Mouse (Mus musculus): Measurements from ENCODE around the gene Alg9. TPM values are rescaled to one million over a fixed set of nuclear protein-coding genes. Genes with fewer than 3 reads are reported as not detected.

Gene Alg9
- total RNA-seq, 2 experiments from 2014 or later: 24.7 to 30.8 TPM

DNA sequence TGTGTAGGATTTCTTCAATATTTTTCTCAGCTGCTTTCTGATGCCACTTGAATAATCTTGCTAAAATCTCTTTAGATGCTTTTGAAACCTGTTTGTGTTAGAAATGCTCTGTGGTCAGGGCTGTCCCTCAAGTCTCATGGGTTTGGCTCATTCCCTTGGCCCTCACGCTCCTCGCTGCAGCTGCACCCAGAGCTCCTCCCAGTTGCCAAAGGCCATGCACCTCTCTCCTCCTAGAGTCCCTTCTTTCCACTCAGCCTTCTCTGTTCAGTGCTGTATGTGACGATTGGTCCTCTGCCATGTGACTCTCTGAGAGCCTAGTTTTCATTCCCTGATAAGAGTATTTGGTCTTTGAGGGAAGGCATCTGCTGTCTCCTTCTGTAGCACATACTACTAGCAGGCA is 102.6 kb downstream of the Alg9 start:
- ATAC-seq (replicated peaks; ENCODE audit: poor library complexity): no peak

DNA sequence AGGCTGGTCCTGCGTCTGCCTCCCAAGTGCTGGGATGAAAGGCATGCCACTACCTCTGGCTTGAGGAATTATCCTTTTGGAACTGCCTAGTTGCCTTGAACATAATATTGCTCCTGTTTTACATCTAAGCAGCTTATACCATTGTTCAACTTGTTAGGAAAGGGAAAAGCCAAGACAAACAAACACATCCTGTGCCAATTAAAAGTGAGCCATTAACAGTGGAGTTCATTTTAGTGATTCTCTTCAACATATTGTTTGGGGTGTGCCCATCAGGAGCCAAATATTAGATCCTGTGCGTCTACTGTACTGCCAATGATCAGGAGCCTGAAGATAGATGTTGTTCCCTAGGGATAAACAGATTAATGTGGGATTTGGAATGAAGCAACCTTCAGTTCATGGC is 107.4 kb downstream of the Alg9 start:
- no peak for ATAC-seq (replicated peaks; ENCODE audit: poor library complexity)

DNA sequence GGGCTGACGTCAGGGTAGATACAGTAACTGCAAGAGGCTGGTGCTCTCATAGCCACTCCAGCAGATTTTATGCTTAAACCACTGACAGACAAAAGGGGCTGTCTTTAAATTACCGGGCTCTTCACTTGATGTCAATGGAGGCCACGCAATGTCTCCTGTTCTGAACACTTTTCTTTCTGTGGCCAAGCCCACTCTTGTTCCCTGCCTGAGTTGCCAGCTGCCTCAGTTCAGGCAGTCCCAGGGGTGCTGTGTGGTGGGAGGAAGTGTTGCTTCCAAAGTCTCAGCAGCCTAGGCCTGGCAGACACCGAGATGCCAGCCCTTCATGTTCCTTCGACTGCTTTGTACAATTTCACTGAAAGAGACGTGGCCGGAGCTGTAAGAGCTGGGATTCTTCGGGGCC is 109.3 kb downstream of the Alg9 start:
- ATAC-seq (replicated peaks; ENCODE audit: poor library complexity): no peak

DNA sequence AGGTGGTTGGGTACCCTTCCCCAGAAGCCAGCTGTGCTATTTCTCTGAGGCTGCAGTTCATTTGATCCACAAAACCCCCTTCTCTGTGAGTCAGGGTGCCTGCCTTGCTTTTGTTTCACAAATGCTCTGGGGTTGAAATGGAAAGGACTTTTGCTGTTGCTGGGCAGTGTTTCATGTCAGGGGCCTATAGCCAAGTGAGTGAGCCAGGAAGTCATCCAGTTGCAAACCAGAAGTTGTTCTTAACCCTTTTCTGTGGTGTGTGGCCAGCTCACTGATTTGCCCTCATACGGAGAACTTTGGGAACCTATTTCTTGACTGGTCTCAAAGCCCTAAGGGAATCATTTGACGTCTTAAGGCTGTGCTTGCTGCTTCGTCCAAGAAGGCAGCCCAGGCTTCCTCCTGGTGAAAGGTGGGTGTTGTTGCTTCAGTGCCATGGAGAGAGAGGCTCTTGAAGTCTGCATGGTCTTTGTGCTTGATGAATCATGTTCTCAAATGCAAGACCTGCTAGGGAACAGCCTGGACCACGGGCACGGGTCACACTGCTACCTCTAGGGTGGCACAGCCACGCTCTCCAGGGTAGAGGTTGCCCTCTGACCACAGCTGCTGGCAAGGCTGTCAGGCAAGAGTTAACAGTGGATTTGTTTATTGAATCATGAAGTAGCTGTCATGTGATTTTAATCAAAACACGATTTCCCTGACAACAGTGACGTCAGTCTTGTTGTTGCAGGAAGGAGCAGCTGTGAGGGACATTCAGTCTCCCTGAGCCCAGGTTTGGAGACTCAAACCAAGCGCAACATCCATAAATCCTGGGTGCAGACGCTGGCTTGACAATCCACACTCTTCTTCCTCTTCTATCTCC is 110.2 kb downstream of the Alg9 start:
- no peak for ATAC-seq (replicated peaks; ENCODE audit: poor library complexity)

DNA sequence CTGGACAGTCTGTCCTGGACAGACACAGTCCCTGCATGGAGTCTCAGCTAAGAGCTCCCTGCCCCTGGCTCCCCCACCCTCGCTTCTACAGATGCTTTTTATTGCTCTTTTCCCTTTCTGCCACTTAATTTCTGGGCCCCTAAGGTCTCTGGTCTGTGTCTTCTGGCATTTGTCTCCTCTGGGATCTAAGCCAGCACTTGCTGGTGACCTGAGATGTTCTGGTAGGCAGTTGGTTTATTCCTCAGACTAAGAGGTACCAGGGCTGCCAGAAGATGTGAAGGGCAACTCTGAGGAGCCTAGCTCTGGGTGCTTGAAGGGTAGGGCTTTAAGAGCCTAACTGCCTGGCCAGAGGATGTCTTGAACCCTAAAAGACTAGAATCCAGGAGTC is 110.8 kb downstream of the Alg9 start:
- no peak for ATAC-seq (replicated peaks; ENCODE audit: poor library complexity)

DNA sequence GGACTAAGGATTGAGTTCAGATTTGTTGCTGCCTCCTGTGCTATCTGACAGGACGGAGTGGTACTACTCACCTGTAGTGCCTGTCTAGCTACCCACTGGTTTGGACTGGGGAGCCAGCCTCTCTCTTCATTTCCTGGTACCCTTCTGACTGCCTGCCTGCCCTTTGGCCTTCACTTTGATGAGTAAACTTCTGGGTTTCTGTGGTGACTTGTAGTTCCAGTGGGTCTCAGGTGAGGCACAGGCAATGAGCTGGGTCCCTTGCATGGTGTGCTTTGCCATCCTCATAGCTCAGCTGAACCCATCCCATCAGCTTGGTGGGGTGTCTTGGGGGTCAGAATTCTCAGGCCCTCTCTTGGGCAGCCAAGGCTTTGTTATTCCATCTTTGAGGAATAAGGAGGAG is 112.1 kb downstream of the Alg9 start:
- ATAC-seq (replicated peaks; ENCODE audit: poor library complexity): no peak

DNA sequence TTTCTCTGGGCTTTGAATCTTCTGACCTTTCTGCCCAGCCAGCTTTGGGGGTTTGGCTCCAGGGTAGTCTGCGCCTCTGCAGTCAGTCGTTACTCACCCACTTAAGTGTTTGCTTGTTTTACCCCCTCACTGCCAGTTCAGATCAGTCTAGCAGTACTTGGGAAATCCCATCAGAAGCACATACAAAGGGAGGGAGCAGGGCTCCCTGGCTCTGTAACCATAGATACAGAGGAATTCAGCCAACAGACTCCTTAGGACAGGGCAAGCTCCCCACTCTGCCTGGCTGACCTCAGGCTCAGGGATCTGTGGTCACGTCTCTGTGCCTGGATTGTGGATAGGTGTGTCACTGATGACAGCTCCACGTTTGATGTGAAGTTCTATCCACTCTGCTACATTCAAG is 112.5 kb downstream of the Alg9 start:
- ATAC-seq (replicated peaks; ENCODE audit: poor library complexity): no peak

DNA sequence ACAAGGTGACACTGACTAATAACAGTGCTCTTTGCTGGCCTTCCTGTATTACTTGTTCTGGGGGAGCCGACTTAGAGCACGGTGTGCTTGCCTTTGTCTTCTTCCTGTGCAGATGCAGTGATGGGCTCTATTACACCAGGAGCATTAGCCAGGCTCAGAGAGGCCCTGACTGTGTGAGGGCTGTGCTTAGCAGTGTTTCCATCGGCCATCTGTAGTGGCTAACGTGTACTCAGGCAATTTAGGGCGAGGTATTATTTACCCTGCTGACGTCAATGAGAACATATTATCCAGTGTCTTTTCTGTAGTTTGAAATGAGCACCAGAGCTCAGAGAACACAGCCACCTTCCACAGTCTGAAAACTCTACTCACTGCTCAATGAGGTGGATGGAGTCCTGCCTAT is 114.4 kb downstream of the Alg9 start:
- ATAC-seq (replicated peaks; ENCODE audit: poor library complexity): no peak

DNA sequence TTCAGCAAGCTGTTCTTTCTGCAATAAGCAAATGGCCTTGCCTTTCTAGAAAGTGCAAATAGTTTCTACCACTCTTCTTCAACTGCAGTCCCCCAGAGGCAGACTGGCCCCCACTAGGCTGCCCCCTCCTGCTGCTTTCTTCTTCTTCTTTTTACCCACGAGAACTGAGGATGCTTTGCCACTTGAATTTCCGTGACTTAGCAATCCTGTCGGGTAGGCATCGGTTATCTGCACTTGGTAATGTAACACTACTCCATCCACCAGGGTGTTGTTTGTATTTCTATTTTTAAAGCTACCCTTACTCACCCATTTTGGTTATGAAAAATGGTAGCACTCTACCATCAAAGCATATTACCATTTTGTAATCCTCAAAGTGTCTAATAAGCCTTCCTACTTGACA is 115.1 kb downstream of the Alg9 start:
- no peak for ATAC-seq (replicated peaks; ENCODE audit: poor library complexity)

DNA sequence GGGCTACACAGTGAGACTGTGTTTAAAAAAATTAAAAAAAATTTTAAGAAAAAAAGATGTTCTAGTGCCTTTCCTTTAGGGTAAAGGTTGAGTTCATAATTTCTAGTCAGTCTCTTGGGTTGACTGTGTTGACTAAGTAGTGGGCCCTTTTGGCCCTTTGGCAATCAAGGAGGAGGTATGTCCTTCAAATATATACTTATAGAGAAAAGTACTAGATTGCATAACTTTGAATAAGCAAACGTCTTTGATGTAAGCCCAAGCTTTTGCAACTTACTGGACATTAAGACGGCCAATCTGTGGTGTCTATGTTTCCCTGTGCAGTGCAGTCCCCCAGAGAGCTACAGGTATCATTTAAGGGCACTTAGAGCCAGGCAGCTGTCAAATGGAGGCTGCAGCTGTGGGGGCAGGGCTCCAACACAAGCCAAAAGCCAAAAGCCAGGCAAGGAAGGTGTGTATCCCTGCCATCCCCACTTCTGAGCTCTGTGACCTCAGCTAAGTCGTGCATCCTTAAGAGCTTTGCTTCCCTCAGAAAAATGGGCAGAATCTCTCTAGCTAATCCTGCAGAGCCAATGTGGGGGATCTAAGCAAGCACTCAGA is 115.8 kb downstream of the Alg9 start:
- no peak for ATAC-seq (replicated peaks; ENCODE audit: poor library complexity)

Other genes starting within 250 kb of the Alg9 start
- gene Pts, start 246.3 kb upstream of the Alg9 start, total RNA-seq (2015): 107 and 121 TPM in 2 replicates
- gene Pts, start 246.3 kb upstream of the Alg9 start, total RNA-seq (2017): 54.6 and 63.6 TPM in 2 replicates
- 2.9 and 5.0 TPM in 2 replicates for gene Il18, start 220.2 kb upstream of the Alg9 start, total RNA-seq (2015)
- gene Il18, start 220.2 kb upstream of the Alg9 start, total RNA-seq (2017): 0.37 and 1.5 TPM in 2 replicates
- gene Bco2, start 219.8 kb upstream of the Alg9 start, total RNA-seq (2015): 0.35 and 1.2 TPM in 2 replicates
- gene Bco2, start 219.8 kb upstream of the Alg9 start, total RNA-seq (2017): 0.21 and 0.61 TPM in 2 replicates
- gene Tex12, start 213.7 kb upstream of the Alg9 start, total RNA-seq (2015): not detected in 2 replicates
- gene Tex12, start 213.7 kb upstream of the Alg9 start, total RNA-seq (2017): not detected in 2 replicates
- gene Sdhd, start 171.2 kb upstream of the Alg9 start, total RNA-seq (2015): 252 and 258 TPM in 2 replicates
- gene Sdhd, start 171.2 kb upstream of the Alg9 start, total RNA-seq (2017): 194 and 222 TPM in 2 replicates
- 109 and 110 TPM in 2 replicates for gene Timm8b, start 171.1 kb upstream of the Alg9 start, total RNA-seq (2015)
- 183 and 233 TPM in 2 replicates for gene Timm8b, start 171.1 kb upstream of the Alg9 start, total RNA-seq (2017)
- 2.4 and 3.0 TPM in 2 replicates for gene Pih1d2, start 157.7 kb upstream of the Alg9 start, total RNA-seq (2015)
- 1.9 and 2.9 TPM in 2 replicates for gene Pih1d2, start 157.7 kb upstream of the Alg9 start, total RNA-seq (2017)
- gene Nkapd1, start 157.6 kb upstream of the Alg9 start, total RNA-seq (2015): 43.1 and 44.6 TPM in 2 replicates
- gene Nkapd1, start 157.6 kb upstream of the Alg9 start, total RNA-seq (2017): 42.8 and 68.2 TPM in 2 replicates
- gene Dlat, start 115.2 kb upstream of the Alg9 start, total RNA-seq (2015): 47.2 and 58.0 TPM in 2 replicates
- gene Dlat, start 115.2 kb upstream of the Alg9 start, total RNA-seq (2017): 47.9 and 48.0 TPM in 2 replicates
- 0.07 and 0.22 TPM in 2 replicates for gene Dixdc1, start 35.5 kb upstream of the Alg9 start, total RNA-seq (2015)
- 0.42 and 0.44 TPM in 2 replicates for gene Dixdc1, start 35.5 kb upstream of the Alg9 start, total RNA-seq (2017)
- 0.64 TPM in 1 of 2 replicates, not detected in the other for gene 2310030G06Rik, start 28.5 kb upstream of the Alg9 start, total RNA-seq (2015)
- 0.71 TPM in 1 of 2 replicates, not detected in the other for gene 2310030G06Rik, start 28.5 kb upstream of the Alg9 start, total RNA-seq (2017)
- 0.71 and 0.99 TPM in 2 replicates for gene Cryab, start 23.7 kb upstream of the Alg9 start, total RNA-seq (2015)
- gene Cryab, start 23.7 kb upstream of the Alg9 start, total RNA-seq (2017): 0.34 and 0.54 TPM in 2 replicates
- not detected in 2 replicates for gene Hspb2, start 22.7 kb upstream of the Alg9 start, total RNA-seq (2015)
- gene Hspb2, start 22.7 kb upstream of the Alg9 start, total RNA-seq (2017): not detected in 2 replicates
- gene Fdxacb1, start 6.8 kb upstream of the Alg9 start, total RNA-seq (2015): 6.9 and 7.8 TPM in 2 replicates
- 6.0 and 7.0 TPM in 2 replicates for gene Fdxacb1, start 6.8 kb upstream of the Alg9 start, total RNA-seq (2017)
- 19.5 and 19.7 TPM in 2 replicates for gene 1110032A03Rik, start 501 bp downstream of the Alg9 start, total RNA-seq (2015)
- gene 1110032A03Rik, start 501 bp downstream of the Alg9 start, total RNA-seq (2017): 13.3 and 16.4 TPM in 2 replicates
- 39.5 and 40.0 TPM in 2 replicates for gene Ppp2r1b, start 70.3 kb downstream of the Alg9 start, total RNA-seq (2015)
- gene Ppp2r1b, start 70.3 kb downstream of the Alg9 start, total RNA-seq (2017): 47.9 and 55.2 TPM in 2 replicates
- 27.1 and 27.3 TPM in 2 replicates for gene Sik2, start 234.1 kb downstream of the Alg9 start, total RNA-seq (2015)
- 12.3 and 19.8 TPM in 2 replicates for gene Sik2, start 234.1 kb downstream of the Alg9 start, total RNA-seq (2017)